Mouse (Mus musculus) MEL (cell line): Measurements from ENCODE around the gene Itk. TPM values are rescaled to one million over a fixed set of nuclear protein-coding genes. Genes with fewer than 3 reads are reported as not detected.

Experiments
- DNase-seq: peaks from one replicate; pipeline ENCODE4 v3.0.0; 2011; ENCODE audit warnings: low read depth, low spot score
- H3K27ac ChIP-seq: 2 replicates; pipeline ENCODE4 v1.5.1; 2012; ENCODE audit warnings: low read depth, mild to moderate bottlenecking, control low read depth, low read length, moderate library complexity; ENCODE audit not compliant: control insufficient read depth
- H3K27me3 ChIP-seq, 2 experiments: fragments of 150-350 bp in 1 of 2; sonication (generic) in 1 of 2; 2 replicates each; pipeline ENCODE4 v1.6.1; 2012; ENCODE audit warnings: low read length in 2 of 2, mild to moderate bottlenecking in 2 of 2, improper control_type of control experiment in 1 of 2, moderate library complexity in 1 of 2; ENCODE audit not compliant: insufficient read depth in 2 of 2, control insufficient read depth in 1 of 2
- H3K36me3 ChIP-seq, 2 experiments: 2 replicates each; pipeline ENCODE4 v1.6.1; 2012 to 2014; ENCODE audit warnings: low read length in 2 of 2, improper control_type of control experiment in 1 of 2, inconsistent platforms in 1 of 2, mild to moderate bottlenecking in 1 of 2; ENCODE audit not compliant: insufficient read depth in 2 of 2, control insufficient read depth in 1 of 2
- H3K4me1 ChIP-seq, 2 experiments: fragments of 150-350 bp in 1 of 2; sonication (generic) in 1 of 2; 2 replicates each; pipeline ENCODE4 v1.6.1; 2012; ENCODE audit warnings: low read length in 2 of 2, improper control_type of control experiment in 1 of 2, mild to moderate bottlenecking in 1 of 2; ENCODE audit not compliant: insufficient read depth in 2 of 2, control insufficient read depth in 1 of 2
- H3K4me3 ChIP-seq, 2 experiments: fragments of 150-350 bp in 1 of 2; sonication (generic) in 1 of 2; 2 replicates each; pipeline ENCODE4 v1.5.1; 2012; ENCODE audit warnings: low read depth in 2 of 2, low read length in 2 of 2, mild to moderate bottlenecking in 2 of 2, moderate library complexity in 2 of 2, control low read depth in 1 of 2, improper control_type of control experiment in 1 of 2; ENCODE audit not compliant: control insufficient read depth in 1 of 2, insufficient read depth in 1 of 2
- H3K79me2 ChIP-seq: 2 replicates; pipeline ENCODE4 v1.6.1; 2012; ENCODE audit warnings: mild to moderate bottlenecking, low read length, moderate library complexity; ENCODE audit not compliant: control insufficient read depth, poor library complexity, insufficient read depth
- H3K9ac ChIP-seq: 2 replicates; pipeline ENCODE4 v1.6.1; 2012; ENCODE audit warnings: low read depth, mild to moderate bottlenecking, control low read depth, low read length, moderate library complexity; ENCODE audit not compliant: control insufficient read depth, poor library complexity, severe bottlenecking
- H3K9me3 ChIP-seq: fragments of 150-350 bp; sonication (generic); replicated peaks from 2 replicates; pipeline ENCODE4 v1.6.1; 2012; ENCODE audit warnings: mild to moderate bottlenecking, low read length, improper control_type of control experiment, moderate library complexity; ENCODE audit not compliant: insufficient read depth
- CHD1 ChIP-seq: IDR thresholded peaks from 2 replicates; pipeline ENCODE4 v1.6.1; 2012; ENCODE audit warnings: low read depth, mild to moderate bottlenecking, inconsistent platforms, low read length, improper control_type of control experiment
- ETS1 ChIP-seq: IDR thresholded peaks from 2 replicates; pipeline ENCODE4 v1.6.1; 2012; ENCODE audit warnings: low read depth, mild to moderate bottlenecking, inconsistent platforms, low read length, improper control_type of control experiment, moderate library complexity
- GATA1 ChIP-seq: IDR thresholded peaks from 2 replicates; pipeline ENCODE4 v1.6.1; 2011; ENCODE audit warnings: low read depth, low read length, improper control_type of control experiment
- JUND ChIP-seq: IDR thresholded peaks from 2 replicates; pipeline ENCODE4 v1.6.1; 2011; ENCODE audit warnings: low read depth, mild to moderate bottlenecking, improper control_type of control experiment, low read length
- KAT2A ChIP-seq: conservative IDR thresholded peaks from 2 replicates; pipeline ENCODE4 v1.6.1; 2012; ENCODE audit warnings: low read depth, low read length, improper control_type of control experiment, inconsistent platforms
- MAFK ChIP-seq: IDR thresholded peaks from 2 replicates; pipeline ENCODE4 v1.6.1; 2011; ENCODE audit warnings: low read depth, mild to moderate bottlenecking, low read length, improper control_type of control experiment, borderline replicate concordance
- MAX ChIP-seq: IDR thresholded peaks from 2 replicates; pipeline ENCODE4 v1.6.1; 2011; ENCODE audit warnings: low read length, improper control_type of control experiment
- MAZ ChIP-seq: IDR thresholded peaks from 2 replicates; pipeline ENCODE4 v1.6.1; 2012; ENCODE audit warnings: low read depth, mild to moderate bottlenecking, inconsistent platforms, low read length, improper control_type of control experiment
- MEF2A ChIP-seq: IDR thresholded peaks from 2 replicates; pipeline ENCODE4 v1.6.1; 2014; ENCODE audit warnings: low read depth, mild to moderate bottlenecking, inconsistent platforms, low read length, improper control_type of control experiment; ENCODE audit not compliant: poor library complexity, insufficient replicate concordance, severe bottlenecking; ENCODE audit errors: extremely low read depth
- MYC ChIP-seq: IDR thresholded peaks from 2 replicates; pipeline ENCODE4 v1.6.1; 2011; ENCODE audit warnings: low read depth, mild to moderate bottlenecking, low read length, improper control_type of control experiment, moderate library complexity
- NELFE ChIP-seq: IDR thresholded peaks from 2 replicates; pipeline ENCODE4 v1.6.1; 2011; ENCODE audit warnings: low read depth, low read length, improper control_type of control experiment
- NRF1 ChIP-seq: IDR thresholded peaks from 2 replicates; pipeline ENCODE4 v1.6.1; 2014; ENCODE audit warnings: low read depth, mild to moderate bottlenecking, inconsistent platforms, low read length, improper control_type of control experiment, moderate library complexity; ENCODE audit not compliant: poor library complexity, insufficient read depth, severe bottlenecking
- POLR2A ChIP-seq, 2 experiments: IDR thresholded peaks; 2 replicates each; pipeline ENCODE4 v1.6.1; 2011 to 2012; ENCODE audit warnings: low read length in 2 of 2, mild to moderate bottlenecking in 2 of 2, control low read depth in 1 of 2, improper control_type of control experiment in 1 of 2, low read depth in 1 of 2, moderate library complexity in 1 of 2; ENCODE audit not compliant: control insufficient read depth in 1 of 2, insufficient read depth in 1 of 2, poor library complexity in 1 of 2
- POLR2AphosphoS2 ChIP-seq: IDR thresholded peaks from 2 replicates; pipeline ENCODE4 v1.6.1; 2011; ENCODE audit warnings: low read length, improper control_type of control experiment
- POLR2AphosphoS5 ChIP-seq: IDR thresholded peaks from 2 replicates; pipeline ENCODE4 v1.6.1; 2012; ENCODE audit warnings: low read depth, borderline replicate concordance, mild to moderate bottlenecking, inconsistent platforms, low read length, moderate library complexity, mixed read lengths
- RAD21 ChIP-seq: IDR thresholded peaks from 2 replicates; pipeline ENCODE4 v1.6.1; 2011; ENCODE audit warnings: mild to moderate bottlenecking, low read depth, low read length, improper control_type of control experiment
- RCOR1 ChIP-seq: IDR thresholded peaks from 2 replicates; pipeline ENCODE4 v1.6.1; 2012; ENCODE audit warnings: low read depth, mild to moderate bottlenecking, inconsistent platforms, low read length, improper control_type of control experiment
- SIN3A ChIP-seq: IDR thresholded peaks from 2 replicates; pipeline ENCODE4 v1.6.1; 2012; ENCODE audit warnings: low read length, improper control_type of control experiment, inconsistent platforms
- SMC3 ChIP-seq: IDR thresholded peaks from 2 replicates; pipeline ENCODE4 v1.6.1; 2011; ENCODE audit warnings: low read depth, low read length, improper control_type of control experiment
- TAL1 ChIP-seq: IDR thresholded peaks from 2 replicates; pipeline ENCODE4 v1.6.1; 2012; ENCODE audit warnings: mild to moderate bottlenecking, inconsistent platforms, low read length, moderate library complexity, mixed read lengths
- TCF12 ChIP-seq: IDR thresholded peaks from 2 replicates; pipeline ENCODE4 v1.6.1; 2014; ENCODE audit warnings: low read depth, mild to moderate bottlenecking, inconsistent platforms, low read length, improper control_type of control experiment, moderate library complexity
- UBTF ChIP-seq: IDR thresholded peaks from 2 replicates; pipeline ENCODE4 v1.6.1; 2012; ENCODE audit warnings: low read depth, mild to moderate bottlenecking, inconsistent platforms, low read length, improper control_type of control experiment, moderate library complexity, borderline replicate concordance; ENCODE audit not compliant: insufficient read depth
- USF1 ChIP-seq: IDR thresholded peaks from 2 replicates; pipeline ENCODE4 v1.6.1; 2014; ENCODE audit warnings: low read depth, mild to moderate bottlenecking, inconsistent platforms, low read length, improper control_type of control experiment, moderate library complexity
- USF2 ChIP-seq, 2 experiments: IDR thresholded peaks; 2 replicates each; pipeline ENCODE4 v1.6.1; 2011 to 2012; ENCODE audit warnings: improper control_type of control experiment in 2 of 2, low read length in 2 of 2, borderline replicate concordance in 1 of 2, inconsistent platforms in 1 of 2, low read depth in 1 of 2, mild to moderate bottlenecking in 1 of 2; ENCODE audit not compliant: insufficient read depth in 1 of 2
- ZC3H11A ChIP-seq: IDR thresholded peaks from 2 replicates; pipeline ENCODE4 v1.6.1; 2012; ENCODE audit warnings: low read depth, mild to moderate bottlenecking, inconsistent platforms, low read length, improper control_type of control experiment
- ZMIZ1 ChIP-seq: IDR thresholded peaks from 2 replicates; pipeline ENCODE4 v1.6.1; 2012; ENCODE audit warnings: low read depth, mild to moderate bottlenecking, inconsistent platforms, low read length, improper control_type of control experiment, moderate library complexity
- ZNF384 ChIP-seq: IDR thresholded peaks from 2 replicates; pipeline ENCODE4 v1.6.1; 2012; ENCODE audit warnings: low read depth, mild to moderate bottlenecking, inconsistent platforms, low read length, improper control_type of control experiment
- polyA plus RNA-seq, 2 experiments: library from polyadenylated mRNA; stranded (reverse) in 1 of 2; unstranded in 1 of 2; fragments of >175 nt in 1 of 2; fragments of >200 nt in 1 of 2; gene quantifications; 2 replicates each; pipeline versions ENCODE4 v1.2.1 to v1.2.4; 2012; ENCODE audit warnings: low replicate concordance in 2 of 2, low read depth in 1 of 2; ENCODE audit not compliant: insufficient read length in 2 of 2, insufficient read depth in 1 of 2, missing spikeins in 1 of 2
- total RNA-seq: library from RNA; depleted of rRNA; stranded (reverse); fragments of 300-350 nt; gene quantifications from 2 replicates; pipeline ENCODE4 v1.2.3, GENCODE M21; 2012

The Itk gene
- total and polyA plus RNA-seq, 3 experiments = not detected

GRCm38 (mm10) chr11:46321559-46321958 lies 67.8 kb downstream of the Itk start:
- Histone ChIP-seq H3K9ac (no peak overlapping the region), H3K27me3 (peaks cover 3 to 8% of the 10 kb centered on the region in 2 experiments; a peak in 3 of 4 replicates), H3K4me3 (no peak overlapping the region), H3K4me1 (no peaks in the 10 kb centered on the region), H3K27ac (no peak overlapping the region), H3K36me3 (no peaks in the 10 kb centered on the region), H3K9me3 (no peaks in the 10 kb centered on the region), H3K79me2 (no peaks in the 10 kb centered on the region)
- TF ChIP-seq POLR2AphosphoS5 (no peak), MEF2A (no peak), MAFK (no peak), POLR2AphosphoS2 (no peak), RAD21 (no peak), USF1 (no peak), CHD1 (no peak), POLR2A (IDR thresholded peaks at IDR 0.05; ENCODE audit: control insufficient read depth in 1 of 2, insufficient read depth in 1 of 2, low read depth in 1 of 2, low read length in 2 of 2, poor library complexity in 1 of 2) (no peak), TAL1 (no peak), ZC3H11A (no peak), GATA1 (no peak), RCOR1 (no peak), NELFE (no peak), UBTF (no peak), NRF1 (no peak), MYC (no peak), KAT2A (no peak), JUND (no peak), ETS1 (no peak)
- no peak for DNase-seq

GRCm38 (mm10) chr11:46314534-46314933 lies 74.8 kb downstream of the Itk start:
- peaks cover under 1 to 3% of the 10 kb centered on the region in 2 experiments; a peak in 3 of 4 replicates for H3K27me3 ChIP-seq
- TF ChIP-seq GATA1 = no peak
- TF ChIP-seq ZC3H11A = no peak
- TF ChIP-seq MAZ = no peak
- no peak for TF ChIP-seq UBTF
- TF ChIP-seq SMC3 = no peak
- TF ChIP-seq TCF12 = no peak
- TF ChIP-seq JUND = no peak
- TF ChIP-seq POLR2AphosphoS5 = no peak
- TF ChIP-seq POLR2AphosphoS2 = no peak
- no peak for TF ChIP-seq MYC
- TF ChIP-seq ZMIZ1 = no peak
- no peak for TF ChIP-seq USF1
- no peak for TF ChIP-seq USF2 (IDR thresholded peaks at IDR 0.05; ENCODE audit: borderline replicate concordance in 1 of 2, insufficient read depth in 1 of 2, low read depth in 1 of 2, low read length in 2 of 2)
- TF ChIP-seq MAX = no peak
- TF ChIP-seq MEF2A = no peak
- TF ChIP-seq NRF1 = no peak
- TF ChIP-seq ETS1 = no peak
- no peak for TF ChIP-seq SIN3A
- TF ChIP-seq ZNF384 = no peak
- TF ChIP-seq, all 39 proteins: peak for 0
- Histone ChIP-seq H3K9me3 (no peaks in the 10 kb centered on the region), H3K27ac (no peak overlapping the region), H3K79me2 (peaks cover 2% of the 10 kb centered on the region; the same call in 1 of the 2 replicates), H3K9ac (no peak overlapping the region), H3K4me3 (no peak overlapping the region), H3K4me1 (peaks cover 0 to 22% of the 10 kb centered on the region in 2 experiments; a peak in 3 of 4 replicates), H3K36me3 (peaks cover 0 to 10% of the 10 kb centered on the region in 2 experiments; a peak in 2 of 4 replicates)
- DNase-seq = peak; percentile 39
